Mouse (Mus musculus): ENCODE data around the gene Gm10100.
"Not testable (repeated sequence)": the region's sequence is repeated elsewhere in the genome, so short reads cannot be mapped to it uniquely, and the experiment has no call there.

Gm10100 gene

DNA sequence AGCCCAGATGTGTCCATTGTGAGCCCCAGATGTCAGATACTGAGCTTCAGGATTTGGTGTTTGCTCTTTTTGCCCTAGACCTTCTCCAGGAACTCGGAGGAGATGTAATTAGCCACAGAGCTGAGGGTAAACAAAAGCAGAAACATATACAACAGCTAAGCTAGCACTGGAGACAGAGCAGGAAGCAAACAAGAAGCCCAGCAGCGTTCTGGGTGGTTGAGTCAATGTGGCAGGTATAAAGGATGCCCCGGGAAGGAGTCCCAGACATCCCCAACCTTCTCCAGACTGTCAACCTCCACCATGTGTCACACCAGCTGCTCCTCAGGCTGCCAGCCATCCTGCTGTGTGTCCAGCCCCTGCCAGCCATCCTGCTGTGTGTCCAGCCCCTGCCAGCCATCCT is at the start of gene Gm10100:
TSS of gene Gm10100 (plus strand) at position 301 of the 400 bp plus-strand sequence.
- no peak for DNase-seq

DNA sequence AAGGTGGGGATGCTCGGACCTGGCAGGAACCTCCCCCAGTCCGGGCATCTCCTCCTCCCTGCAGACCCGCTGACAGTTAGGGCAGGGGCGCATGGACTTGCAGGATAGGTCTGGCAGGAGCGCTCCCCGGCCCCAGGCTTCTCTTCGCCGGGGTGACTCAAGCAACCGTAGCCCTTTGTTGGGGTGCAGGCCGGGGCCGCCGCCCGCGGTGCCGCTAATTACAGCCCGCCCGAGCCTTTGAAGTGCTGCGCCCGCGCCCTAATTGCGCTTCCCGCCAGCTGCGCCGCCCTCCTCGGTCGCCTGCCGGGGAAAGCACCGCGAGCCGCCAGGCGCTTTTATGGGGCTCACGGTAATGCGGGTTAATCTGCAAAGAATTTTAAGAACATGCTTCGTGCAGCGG is 48.7 kb upstream of the Gm10100 start:
- no peak for DNase-seq

DNA sequence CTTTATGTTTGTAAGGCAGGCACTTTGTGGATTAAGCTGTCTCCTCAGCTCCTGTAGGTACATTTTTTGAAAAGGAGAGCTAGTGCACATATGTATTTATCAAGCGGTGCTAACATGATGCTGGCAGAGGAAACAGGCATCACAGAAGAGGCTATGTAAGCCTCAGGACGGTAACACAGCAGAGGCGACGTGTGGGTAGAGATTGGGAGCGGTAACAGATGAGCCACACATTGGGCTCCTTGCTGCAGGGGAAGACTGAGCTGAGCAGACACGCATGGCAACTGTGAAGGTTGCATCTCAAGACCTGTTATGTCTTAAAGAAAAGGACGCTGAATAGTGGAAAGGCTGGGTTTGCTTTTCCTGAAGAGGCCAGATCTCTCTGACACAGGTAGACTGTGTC is 43.3 kb upstream of the Gm10100 start:
- DNase-seq = peak; percentile 31

DNA sequence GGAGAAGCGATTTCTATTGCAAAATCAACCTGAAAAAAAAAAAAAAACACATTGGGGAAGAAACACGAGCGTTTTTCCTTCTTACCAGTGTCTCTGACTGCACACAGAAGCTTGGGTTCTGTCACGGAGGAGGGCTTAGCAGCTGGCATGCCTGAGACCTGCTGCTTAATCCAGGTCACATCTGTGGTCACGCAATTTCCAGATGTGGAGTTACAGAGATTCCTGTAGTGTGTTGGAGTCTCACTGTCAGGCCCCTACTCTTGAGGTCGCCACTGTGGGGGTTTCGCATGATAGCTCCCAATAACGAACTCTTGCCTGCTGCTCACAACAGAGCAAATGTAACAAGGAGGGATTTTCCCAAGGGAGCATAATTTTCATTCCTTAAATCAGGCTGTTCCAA is 42.1 kb upstream of the Gm10100 start:
- no peak for DNase-seq

DNA sequence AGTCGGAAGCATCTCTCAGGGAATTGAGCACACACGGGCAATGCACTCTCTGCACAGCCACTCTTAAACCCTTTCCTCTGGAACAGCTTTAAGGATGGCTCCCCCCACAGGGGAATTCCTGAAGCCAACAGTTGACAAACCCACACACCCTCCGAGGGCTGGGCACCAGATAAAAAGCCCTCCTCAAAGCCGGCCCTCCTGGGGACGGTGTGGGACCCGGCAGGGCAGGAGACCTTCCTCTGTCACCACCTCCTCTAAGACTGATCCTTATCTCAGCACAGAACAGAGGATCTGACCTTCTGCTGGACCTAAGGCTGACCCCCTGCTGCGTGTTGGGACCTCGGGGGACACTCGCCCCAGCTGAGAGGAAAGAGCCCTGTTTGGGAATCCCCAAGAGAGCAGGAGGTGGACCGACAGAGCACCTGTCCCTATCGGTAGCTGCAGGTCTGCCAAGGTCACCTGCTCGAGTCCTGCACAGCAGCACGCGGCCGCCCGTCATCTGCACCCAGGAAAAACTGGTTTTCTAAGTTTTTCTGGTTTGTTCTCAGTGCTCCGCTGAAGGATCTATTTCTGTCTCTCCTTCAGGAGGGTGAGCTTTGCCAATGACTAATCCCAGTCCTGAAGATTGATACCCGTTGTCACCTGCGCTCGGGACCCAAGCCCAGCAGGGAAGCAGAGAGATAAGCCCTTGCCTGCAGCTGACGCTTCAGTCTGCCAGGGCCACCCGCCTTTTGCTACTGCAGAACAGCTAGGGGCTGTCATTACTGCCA is 40.2 kb upstream of the Gm10100 start, which contains the start of gene Tspear:
TSS of gene Tspear (plus strand) at position 675 of the 770 bp plus-strand sequence.
- no peak for DNase-seq

DNA sequence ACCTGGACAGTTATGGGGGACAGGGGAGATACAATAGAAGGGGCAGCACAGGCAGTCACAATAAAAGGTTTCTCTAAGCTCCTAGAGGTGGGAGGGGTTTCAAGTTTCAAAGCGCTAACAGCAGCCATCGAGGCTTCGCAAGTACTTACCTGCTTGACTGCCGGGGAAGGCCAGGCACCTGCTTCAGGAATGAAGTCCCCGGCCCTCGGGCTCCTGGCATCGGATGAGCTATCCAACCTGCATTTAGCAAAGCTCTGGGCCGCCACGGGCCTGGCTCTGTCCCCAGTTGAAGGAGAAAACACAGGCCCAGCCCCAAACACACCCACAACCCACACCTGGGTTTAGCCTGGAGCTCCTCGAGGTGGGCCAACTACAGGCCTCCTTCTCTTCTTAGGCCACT is 39.3 kb upstream of the Gm10100 start:
- DNase-seq = no peak

DNA sequence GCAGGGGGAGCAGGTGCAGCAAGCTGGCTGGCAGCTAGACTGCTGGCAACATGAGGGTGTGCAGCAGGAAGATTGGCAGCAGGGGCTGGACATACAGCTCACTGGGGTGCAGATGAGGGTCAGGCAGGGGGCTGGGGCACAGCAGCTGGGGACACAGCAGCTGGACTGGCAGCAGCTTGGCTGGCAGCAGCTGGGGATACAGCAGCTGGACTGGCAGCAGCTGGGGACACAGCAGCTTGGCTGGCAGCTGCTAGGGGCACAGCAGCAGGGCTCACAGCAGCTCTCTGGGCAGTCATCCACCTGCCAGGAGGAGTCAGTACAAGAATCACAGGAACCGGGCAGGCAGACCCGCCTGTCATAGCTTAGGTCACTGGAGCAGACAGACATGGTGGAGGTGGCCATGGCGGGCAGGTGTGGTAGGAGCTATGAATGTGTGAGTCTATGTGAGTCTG is 35.9 kb upstream of the Gm10100 start, which contains the start of gene Gm19402:
TSS of gene Gm19402 (minus strand) at position 402 of the 452 bp plus-strand sequence.
- not testable (repeated sequence) for DNase-seq

DNA sequence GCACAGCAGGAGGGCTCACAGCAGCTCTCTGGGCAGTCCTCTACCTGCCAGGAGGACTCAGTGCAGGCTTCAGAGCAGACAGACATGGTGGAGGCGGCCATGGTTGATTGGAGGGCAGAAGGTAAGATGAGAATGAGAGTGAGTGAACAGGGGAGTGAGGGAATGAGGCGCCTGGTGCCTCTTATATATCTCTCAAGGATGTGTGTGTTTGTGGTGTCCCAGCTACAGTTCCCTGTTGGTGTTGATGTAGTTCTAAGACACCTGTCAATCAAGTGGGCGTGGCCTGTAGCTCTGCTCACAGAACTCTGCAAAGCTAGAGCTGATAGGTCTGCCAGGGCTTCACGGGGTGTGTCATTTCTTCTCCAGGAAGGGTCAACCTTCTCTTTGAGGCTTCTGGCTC is 29.2 kb upstream of the Gm10100 start, which contains the start of gene Gm9508:
TSS of gene Gm9508 (minus strand) at position 101 of the 400 bp plus-strand sequence.
- no peak for DNase-seq

DNA sequence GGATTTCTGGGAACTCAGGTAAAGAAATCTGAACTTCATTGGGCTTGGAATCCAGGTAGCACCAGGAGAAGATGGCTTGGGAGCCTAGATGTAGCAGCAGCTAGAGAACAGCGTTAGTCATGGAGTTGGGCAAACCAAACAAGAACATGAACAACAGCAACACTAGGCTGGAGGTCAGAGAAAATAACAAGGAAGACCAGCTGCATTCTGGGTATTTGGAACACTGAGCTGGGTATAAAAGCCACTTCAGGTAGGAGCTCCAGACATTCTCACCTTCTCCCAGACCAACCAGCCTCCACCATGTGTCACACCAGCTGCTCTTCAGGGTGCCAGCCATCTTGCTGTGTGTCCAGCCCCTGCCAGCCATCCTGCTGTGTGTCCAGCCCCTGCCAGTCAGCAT is 20.0 kb upstream of the Gm10100 start, which contains the start of gene Gm10272:
TSS of gene Gm10272 (plus strand) at position 301 of the 400 bp plus-strand sequence.
- DNase-seq = no peak

DNA sequence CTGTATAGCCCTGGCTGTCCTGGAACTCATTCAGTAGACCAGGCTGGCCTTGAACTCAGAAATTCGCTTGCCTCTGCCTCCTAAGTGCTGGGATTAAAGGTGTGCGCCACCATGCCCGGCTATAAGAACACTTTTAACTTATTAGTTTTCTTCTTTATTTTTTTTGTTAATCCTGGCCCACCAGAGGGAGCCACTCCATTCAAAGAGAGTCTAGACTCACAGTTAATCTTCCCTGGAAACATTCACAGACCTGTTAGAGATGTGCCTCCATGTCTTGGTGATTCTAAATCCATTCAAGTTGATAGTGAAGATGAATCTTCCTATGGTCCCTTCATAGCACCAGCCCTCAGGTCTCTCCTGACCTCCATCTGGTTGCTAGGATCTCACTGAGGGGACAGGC is 16.5 kb upstream of the Gm10100 start:
- no peak for DNase-seq

DNA sequence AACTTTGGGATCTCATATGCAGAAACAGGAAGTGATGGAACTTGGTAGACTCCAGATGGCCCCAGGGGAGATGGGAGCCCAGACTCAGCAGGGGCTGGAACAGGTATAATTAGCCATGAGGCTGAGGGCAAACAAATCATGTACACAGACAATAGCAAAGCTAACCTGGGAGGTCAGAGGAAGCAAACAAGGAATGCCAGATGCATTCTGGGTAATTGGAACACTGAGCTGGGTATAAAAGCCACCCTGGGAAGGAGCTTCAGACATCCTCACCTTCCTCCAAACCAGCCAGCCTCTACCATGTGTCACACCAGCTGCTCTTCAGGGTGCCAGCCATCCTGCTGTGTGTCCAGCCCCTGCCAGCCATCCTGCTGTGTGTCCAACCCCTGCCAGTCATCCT is 15.1 kb upstream of the Gm10100 start, which contains the start of gene Gm10024:
TSS of gene Gm10024 (plus strand) at position 301 of the 400 bp plus-strand sequence.
- not testable (repeated sequence) for DNase-seq

DNA sequence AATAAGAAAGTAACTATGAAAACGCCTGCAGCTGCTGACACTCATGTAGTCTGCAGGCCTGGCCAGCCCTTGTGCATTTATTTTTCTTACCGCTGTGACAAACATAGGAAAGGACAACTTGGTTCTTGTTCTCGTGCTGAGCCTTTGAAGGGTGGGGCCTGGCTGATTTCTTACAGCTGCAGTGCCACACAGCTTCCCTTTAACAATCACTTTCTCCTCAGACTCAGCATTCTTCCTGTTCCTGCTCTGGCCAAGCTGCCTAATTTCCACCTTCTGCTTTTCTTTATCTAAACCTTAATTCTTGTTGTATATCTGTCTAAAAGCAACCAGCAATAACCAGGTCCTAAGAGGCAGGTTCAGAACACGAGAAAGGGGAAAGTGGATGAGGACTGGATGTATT is 12.6 kb upstream of the Gm10100 start:
- no peak for DNase-seq

DNA sequence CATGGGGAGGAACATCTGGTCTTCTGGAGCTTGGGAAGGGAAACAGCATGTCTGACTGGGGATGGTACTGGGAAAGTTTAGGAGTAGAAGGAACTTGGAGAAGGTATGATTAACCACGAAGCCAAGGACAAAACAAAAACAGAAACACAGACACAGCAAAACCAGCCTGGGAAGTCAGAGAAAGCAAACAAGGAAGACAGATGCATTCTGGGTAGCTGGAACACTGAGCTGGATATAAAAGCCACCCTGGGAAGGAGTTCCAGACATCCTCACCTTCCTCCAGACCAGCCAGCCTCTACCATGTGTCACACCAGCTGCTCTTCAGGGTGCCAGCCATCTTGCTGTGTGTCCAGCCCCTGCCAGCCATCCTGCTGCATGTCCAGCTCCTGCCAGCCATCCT is 10.8 kb upstream of the Gm10100 start, which contains the start of gene Gm10142:
TSS of gene Gm10142 (plus strand) at position 301 of the 400 bp plus-strand sequence.
- DNase-seq = no peak

DNA sequence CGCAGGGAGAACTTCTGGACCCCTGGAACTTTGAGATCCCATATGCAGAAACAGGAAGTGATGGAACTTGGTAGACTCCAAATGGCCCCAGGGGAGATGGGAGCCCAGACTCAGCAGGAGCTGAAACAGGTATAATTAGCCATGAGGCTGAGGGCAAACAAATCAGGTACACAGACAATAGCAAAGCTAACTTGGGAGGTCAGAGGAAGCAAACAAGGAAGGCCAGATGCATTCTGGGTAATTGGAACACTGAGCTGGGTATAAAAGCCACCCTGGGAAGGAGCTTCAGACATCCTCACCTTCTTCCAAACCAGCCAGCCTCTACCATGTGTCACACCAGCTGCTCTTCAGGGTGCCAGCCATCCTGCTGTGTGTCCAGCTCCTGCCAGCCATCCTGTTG is 6.0 kb upstream of the Gm10100 start, which contains the start of gene Krtap12-1:
TSS of gene Krtap12-1 (plus strand) at position 301 of the 400 bp plus-strand sequence.
- DNase-seq = not testable (repeated sequence)

DNA sequence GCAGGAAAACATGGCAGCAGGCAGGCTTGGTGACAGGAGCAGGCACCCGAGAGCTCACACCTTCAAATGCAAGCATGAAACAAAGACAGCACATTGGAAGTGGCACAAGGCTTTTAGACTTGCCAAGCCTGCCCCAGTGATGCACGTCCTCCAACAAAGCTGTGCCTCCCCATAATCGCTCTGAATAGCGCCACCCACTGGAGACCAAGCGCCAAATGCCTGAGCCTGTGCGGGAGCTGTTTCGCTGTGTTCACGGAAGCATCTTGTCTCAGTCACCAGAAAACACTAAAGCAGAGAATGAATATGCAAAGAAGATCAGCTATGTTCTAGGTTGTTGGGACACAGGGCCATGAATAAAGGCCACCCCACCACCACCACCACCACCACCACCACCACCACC is 1.4 kb upstream of the Gm10100 start:
- no peak for DNase-seq

DNA sequence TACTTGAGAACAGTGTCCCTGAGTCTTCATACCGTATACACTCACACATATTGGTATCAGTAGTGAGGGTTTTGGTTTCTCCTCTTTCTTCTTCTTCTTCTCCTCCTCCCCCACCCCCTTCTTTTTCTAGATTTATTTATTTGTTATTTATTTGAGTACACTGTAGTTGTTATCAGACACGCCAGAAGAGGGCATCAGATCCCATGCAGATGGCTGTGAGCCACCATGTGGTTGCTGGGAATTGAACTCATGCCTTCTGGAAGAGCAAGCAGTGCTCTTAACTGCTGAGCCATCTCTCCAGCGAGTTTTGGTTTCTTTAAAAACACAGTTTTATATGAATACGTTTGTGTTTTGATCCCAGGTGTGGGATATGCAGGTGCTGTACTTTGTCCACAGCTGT is 2.0 kb downstream of the Gm10100 start:
- DNase-seq = no peak

DNA sequence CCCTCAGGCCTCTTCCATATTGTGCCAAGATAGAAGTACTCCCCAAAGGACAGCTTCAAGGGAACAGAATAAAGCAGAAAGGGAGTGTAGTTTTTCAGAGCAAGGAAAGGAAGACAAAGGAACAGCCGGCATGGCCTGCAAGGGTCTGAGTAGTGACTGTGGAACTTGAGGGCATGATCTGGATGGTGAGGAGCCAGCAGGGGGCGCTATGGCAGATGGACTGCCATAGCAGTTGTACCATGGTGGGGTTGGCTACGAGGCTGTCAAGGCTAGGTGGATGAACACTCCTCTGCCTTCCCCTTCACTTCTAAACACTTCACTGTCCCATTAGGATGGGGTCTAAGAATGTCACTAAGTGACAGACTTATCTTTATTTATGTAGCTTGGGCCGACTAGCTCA is 3.0 kb downstream of the Gm10100 start:
- DNase-seq = no peak

DNA sequence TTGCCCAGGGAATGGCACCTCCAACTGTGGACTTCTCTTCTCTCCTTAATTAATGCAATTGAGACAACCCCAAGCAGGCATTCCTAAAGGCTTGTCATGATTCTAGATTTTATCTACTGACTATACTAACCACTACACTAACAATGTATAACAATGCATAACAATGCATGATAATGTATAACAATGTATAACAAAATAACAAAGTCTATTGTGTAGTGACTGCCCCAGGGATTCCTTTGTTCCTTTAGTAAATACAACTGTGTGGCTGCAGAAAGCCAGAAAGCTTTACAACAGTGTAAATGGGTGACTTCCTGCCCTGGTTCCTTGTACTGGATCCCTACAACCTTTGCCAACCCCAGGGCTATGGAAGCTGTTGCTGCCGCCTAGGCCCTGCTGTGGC is 9.6 kb downstream of the Gm10100 start:
- no peak for DNase-seq

DNA sequence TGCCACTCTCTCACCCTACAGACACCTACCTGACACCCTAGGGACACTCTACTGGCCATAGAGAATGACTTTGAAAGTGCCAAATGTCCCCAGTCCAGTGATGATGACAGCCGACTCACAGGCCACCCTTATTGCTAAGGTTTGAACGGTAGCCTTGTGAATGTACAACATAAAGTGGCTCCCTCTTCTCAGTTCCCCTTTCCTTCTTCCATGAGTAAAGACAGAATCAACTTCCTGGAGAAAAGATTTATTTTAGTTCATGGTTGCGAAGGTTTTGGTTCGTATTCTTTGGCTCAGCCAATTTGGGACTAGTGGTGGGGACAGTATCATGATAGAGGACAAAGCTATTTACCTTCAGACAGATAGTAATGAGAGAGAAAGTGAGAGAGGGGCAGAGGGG is 12.6 kb downstream of the Gm10100 start:
- DNase-seq = no peak

DNA sequence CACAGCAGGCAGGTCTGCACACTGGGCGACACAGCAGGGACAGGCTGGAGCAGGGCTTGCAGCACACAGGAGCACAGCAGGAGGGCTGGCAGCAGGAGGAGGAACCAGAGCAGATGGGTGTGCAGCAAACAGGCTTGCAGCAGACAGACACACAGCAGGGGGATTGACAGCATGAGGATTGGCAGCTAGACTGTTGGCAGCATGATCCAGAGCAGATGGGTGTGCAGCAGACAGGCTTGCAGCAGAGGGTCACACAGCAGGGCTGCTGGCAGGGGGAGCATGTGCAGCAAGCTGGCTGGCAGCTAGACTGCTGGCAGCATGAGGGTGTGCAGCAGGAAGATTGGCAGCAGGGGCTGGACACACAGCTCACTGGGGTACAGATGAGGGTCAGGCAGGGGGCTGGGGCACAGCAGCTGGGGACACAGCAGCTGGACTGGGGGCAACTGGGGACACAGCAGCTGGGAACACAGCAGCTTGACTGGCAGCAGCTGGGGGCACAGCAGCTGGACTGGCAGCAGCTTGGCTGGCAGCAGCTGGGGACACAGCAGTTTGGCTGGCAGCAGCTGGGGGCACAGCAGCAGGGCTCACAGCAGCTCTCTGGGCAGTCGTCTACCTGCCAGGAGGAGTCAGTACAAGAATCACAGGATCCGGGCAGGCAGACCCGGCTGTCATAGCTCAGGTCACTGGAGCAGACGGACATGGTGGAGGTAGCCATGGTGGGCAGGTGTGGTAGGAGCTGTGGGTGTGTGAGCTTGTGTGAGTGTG is 15.8 kb downstream of the Gm10100 start, which contains the start of gene Gm18596:
TSS of gene Gm18596 (minus strand) at position 715 of the 765 bp plus-strand sequence.
- DNase-seq = not testable (repeated sequence)

DNA sequence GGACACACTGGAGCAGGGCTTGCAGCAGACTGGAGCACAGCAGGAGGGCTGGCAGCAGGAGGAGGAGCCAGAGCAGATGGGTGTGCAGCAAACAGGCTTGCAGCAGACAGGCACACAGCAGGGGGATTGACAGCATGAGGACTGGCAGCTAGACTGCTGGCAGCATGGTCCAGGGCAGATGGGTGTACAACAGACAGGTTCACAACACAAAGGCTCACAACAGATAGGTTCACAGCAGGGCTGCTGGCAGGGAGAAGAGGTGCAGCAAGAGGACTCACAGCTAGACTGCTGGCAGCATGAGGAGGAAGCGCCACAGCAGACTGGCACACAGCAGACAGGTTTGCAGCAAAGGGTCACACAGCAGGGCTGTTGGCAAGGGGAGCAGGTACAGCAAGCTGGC is 24.4 kb downstream of the Gm10100 start:
- not testable (repeated sequence) for DNase-seq

DNA sequence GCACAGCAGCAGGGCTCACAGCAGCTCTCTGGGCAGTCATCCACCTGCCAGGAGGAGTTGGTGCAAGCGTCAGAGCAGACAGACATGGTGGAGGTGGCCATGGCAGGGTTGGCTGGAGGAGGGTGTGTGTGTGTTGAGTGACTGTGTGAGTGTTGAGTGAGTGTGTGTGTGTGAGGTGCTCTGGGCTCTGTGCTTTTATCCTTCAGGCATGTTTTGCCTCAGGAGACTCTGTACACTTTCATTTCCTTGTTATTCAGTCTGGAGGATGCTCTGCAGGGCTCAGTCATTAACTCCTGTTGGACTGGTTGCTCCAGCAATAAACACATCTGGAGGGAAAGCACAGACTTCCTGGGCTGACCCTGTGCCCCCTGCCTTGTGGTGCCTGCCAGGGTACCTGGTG is 25.0 kb downstream of the Gm10100 start, which contains the start of gene Gm9736:
TSS of gene Gm9736 (minus strand) at position 101 of the 400 bp plus-strand sequence.
- DNase-seq = not testable (repeated sequence)

DNA sequence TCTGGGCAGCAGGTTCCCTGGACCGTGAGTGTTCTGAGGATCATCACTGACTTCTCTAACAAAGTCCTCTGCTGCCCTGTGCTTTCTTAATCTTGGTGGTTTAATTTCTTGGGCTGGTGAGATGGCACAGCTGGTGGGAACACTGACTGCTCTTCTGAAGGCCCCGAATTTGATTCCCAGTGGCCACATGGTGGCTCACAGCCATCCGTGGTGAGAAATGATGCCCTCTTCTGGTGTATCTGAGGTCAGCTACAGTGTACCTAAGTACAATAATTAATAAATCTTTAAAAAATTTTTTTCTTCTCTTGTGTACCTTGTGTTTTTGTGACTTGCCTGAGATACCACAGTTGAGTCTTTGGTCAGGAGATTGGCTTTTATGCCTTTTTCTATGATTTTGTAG is 26.0 kb downstream of the Gm10100 start:
- not testable (repeated sequence) for DNase-seq
